Mouse (Mus musculus): Measurements from ENCODE around the gene Tfrc. TPM values are rescaled to one million over a fixed set of nuclear protein-coding genes. Genes with fewer than 3 reads are reported as not detected.

Gene Tfrc
- polyA plus RNA-seq, 2 experiments = 235 to 388 TPM

GRCm38 (mm10) chr16:32593283-32593805, 15.4 kb upstream of the Tfrc start:
- H3K4me3 ChIP-seq (ENCODE audit: insufficient read depth in 1 of 2, low read depth in 2 of 2, low read length in 2 of 2) = no peak overlapping the region
- H3K9me3 ChIP-seq (ENCODE audit: control insufficient read depth, low read length) = no peaks in the 10 kb centered on the region
- no peak overlapping the region for H3K9ac ChIP-seq (replicated peaks)
- H3K27ac ChIP-seq = no peak overlapping the region
- H3K4me1 ChIP-seq (replicated peaks; ENCODE audit: control insufficient read depth in 2 of 2, insufficient read depth in 2 of 2, low read length in 1 of 2) = peaks cover 7 to 14% of the 10 kb centered on the region in 2 experiments
- 75% methylated on average over 5 of the region's 5 CpGs for WGBS (ENCODE audit: insufficient replicate concordance)
- ATAC-seq (ENCODE audit: insufficient read depth) (no peak), DNase-seq (ENCODE audit: low read depth in 3 of 3, low spot score in 3 of 3) (no peak)
- TF ChIP-seq CTCF (IDR thresholded peaks at IDR 0.05; ENCODE audit: low read depth) (no peak), EP300 (IDR thresholded peaks at IDR 0.05; ENCODE audit: low read depth) (no peak)
- no peak overlapping the region for H3K4me2 ChIP-seq (ENCODE audit: low read depth)
- no peaks in the 10 kb centered on the region for H3K27me3 ChIP-seq (ENCODE audit: control insufficient read depth, insufficient read depth, low read length)
- no peaks in the 10 kb centered on the region for H3K36me3 ChIP-seq (replicated peaks; ENCODE audit: control insufficient read depth, insufficient read depth, low read depth)

DNA sequence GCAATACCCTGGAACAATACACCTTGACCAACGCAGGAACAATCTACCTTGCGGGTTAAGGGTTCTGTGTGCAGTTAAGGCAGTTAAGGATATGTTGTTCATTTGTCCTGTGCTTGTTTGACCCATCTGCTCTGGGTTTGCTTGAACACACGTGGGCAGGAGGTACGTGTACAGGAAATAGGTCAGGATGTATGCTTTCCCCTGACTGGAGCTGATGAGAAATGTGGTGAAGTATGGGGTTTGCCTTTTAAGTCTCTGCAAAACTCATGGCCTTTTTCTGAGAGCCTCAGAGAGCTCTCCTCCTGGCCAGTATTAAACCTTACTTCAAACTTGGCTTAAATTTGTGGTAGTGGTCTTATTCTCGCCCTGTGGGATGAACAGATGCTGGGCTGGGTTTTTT, 14.8 kb upstream of the Tfrc start:
- TF ChIP-seq EP300 (IDR thresholded peaks at IDR 0.05; ENCODE audit: low read depth) (no peak), CTCF (IDR thresholded peaks at IDR 0.05; ENCODE audit: low read depth) (no peak)
- no peak for DNase-seq (ENCODE audit: low read depth in 3 of 3, low spot score in 3 of 3)
- no peak overlapping the region for H3K4me2 ChIP-seq (ENCODE audit: low read depth)
- WGBS (ENCODE audit: insufficient replicate concordance) = 46% methylated on average over 5 of the region's 5 CpGs
- no peaks in the 10 kb centered on the region for H3K36me3 ChIP-seq (replicated peaks; ENCODE audit: control insufficient read depth, insufficient read depth, low read depth)
- H3K4me1 ChIP-seq (replicated peaks; ENCODE audit: control insufficient read depth in 2 of 2, insufficient read depth in 2 of 2, low read length in 1 of 2) = peaks cover 7 to 19% of the 10 kb centered on the region in 2 experiments
- H3K9ac ChIP-seq (replicated peaks) = no peak overlapping the region
- H3K9me3 ChIP-seq (ENCODE audit: control insufficient read depth, low read length) = no peaks in the 10 kb centered on the region
- no peak overlapping the region for H3K27ac ChIP-seq
- ATAC-seq (ENCODE audit: insufficient read depth) = no peak
- H3K4me3 ChIP-seq (ENCODE audit: insufficient read depth in 1 of 2, low read depth in 2 of 2, low read length in 2 of 2) = no peak overlapping the region
- no peaks in the 10 kb centered on the region for H3K27me3 ChIP-seq (ENCODE audit: control insufficient read depth, insufficient read depth, low read length)

- TF ChIP-seq EP300 (IDR thresholded peaks at IDR 0.05; ENCODE audit: low read depth) (no peak), CTCF (IDR thresholded peaks at IDR 0.05; ENCODE audit: low read depth) (no peak)
- H3K27me3 ChIP-seq (ENCODE audit: control insufficient read depth, insufficient read depth, low read length) = no peaks in the 10 kb centered on the region
- no peak overlapping the region for H3K27ac ChIP-seq
- ATAC-seq (ENCODE audit: insufficient read depth) = no peak
- no peak overlapping the region for H3K4me3 ChIP-seq (ENCODE audit: insufficient read depth in 1 of 2, low read depth in 2 of 2, low read length in 2 of 2)
- no peaks in the 10 kb centered on the region for H3K36me3 ChIP-seq (replicated peaks; ENCODE audit: control insufficient read depth, insufficient read depth, low read depth)
- 65% methylated on average over 5 of the region's 5 CpGs for WGBS (ENCODE audit: insufficient replicate concordance)
- H3K9ac ChIP-seq (replicated peaks) = no peak overlapping the region
- DNase-seq (ENCODE audit: low read depth in 3 of 3, low spot score in 3 of 3) = no peak
- H3K9me3 ChIP-seq (ENCODE audit: control insufficient read depth, low read length) = no peaks in the 10 kb centered on the region
- H3K4me1 ChIP-seq (replicated peaks; ENCODE audit: control insufficient read depth in 2 of 2, insufficient read depth in 2 of 2, low read length in 1 of 2) = peaks cover 7 to 21% of the 10 kb centered on the region in 2 experiments
- H3K4me2 ChIP-seq (ENCODE audit: low read depth) = no peak overlapping the region
Measured at GRCm38 (mm10) chr16:32594701-32595100, 14.0 kb upstream of the Tfrc start.

DNA sequence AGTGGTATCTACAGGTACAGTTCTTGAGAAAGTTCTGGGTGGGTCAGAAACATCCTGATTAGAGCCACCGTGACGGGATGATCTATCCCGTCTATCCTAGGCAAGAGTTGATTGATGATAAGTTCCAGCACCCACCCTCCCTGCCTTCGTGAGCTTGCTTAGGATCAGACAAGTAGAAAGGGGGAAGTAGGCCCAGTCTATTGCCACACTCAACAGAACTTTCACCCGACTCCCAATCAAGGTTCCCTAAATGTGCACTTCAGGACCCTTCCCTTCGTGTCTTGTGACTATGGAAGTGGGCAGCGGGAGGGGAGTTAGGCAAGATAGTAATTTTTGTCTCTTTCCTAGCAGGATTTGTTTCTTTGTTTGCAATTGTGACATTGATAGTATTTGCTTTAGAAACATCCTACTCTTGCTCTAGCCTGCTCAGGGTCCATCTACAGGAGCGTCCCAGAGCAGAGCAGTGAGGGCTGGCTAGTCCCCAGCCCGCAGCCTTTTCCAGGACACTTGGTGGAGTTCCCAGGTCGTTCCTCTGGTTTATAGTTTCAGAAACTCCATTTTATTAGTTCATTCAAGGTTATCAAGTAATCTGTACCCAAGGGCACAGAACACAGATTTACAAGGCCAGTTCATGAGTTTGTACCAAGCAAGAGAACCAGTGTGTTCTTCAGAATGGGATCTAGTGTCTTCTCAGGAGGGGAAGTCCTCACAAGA, 13.4 kb upstream of the Tfrc start:
- peaks cover 7 to 21% of the 10 kb centered on the region in 2 experiments for H3K4me1 ChIP-seq (replicated peaks; ENCODE audit: control insufficient read depth in 2 of 2, insufficient read depth in 2 of 2, low read length in 1 of 2)
- H3K27me3 ChIP-seq (ENCODE audit: control insufficient read depth, insufficient read depth, low read length) = no peaks in the 10 kb centered on the region
- H3K36me3 ChIP-seq (replicated peaks; ENCODE audit: control insufficient read depth, insufficient read depth, low read depth) = no peaks in the 10 kb centered on the region
- H3K27ac ChIP-seq = no peak overlapping the region
- no peak overlapping the region for H3K4me2 ChIP-seq (ENCODE audit: low read depth)
- 50% methylated on average over 10 of the region's 10 CpGs for WGBS (ENCODE audit: insufficient replicate concordance)
- H3K9me3 ChIP-seq (ENCODE audit: control insufficient read depth, low read length) = no peaks in the 10 kb centered on the region
- H3K4me3 ChIP-seq (ENCODE audit: insufficient read depth in 1 of 2, low read depth in 2 of 2, low read length in 2 of 2) = no peak overlapping the region
- DNase-seq (ENCODE audit: low read depth in 3 of 3, low spot score in 3 of 3) (no peak), ATAC-seq (ENCODE audit: insufficient read depth) (no peak)
- TF ChIP-seq EP300 (IDR thresholded peaks at IDR 0.05; ENCODE audit: low read depth) (no peak), CTCF (IDR thresholded peaks at IDR 0.05; ENCODE audit: low read depth) (no peak)
- H3K9ac ChIP-seq (replicated peaks) = no peak overlapping the region

DNA sequence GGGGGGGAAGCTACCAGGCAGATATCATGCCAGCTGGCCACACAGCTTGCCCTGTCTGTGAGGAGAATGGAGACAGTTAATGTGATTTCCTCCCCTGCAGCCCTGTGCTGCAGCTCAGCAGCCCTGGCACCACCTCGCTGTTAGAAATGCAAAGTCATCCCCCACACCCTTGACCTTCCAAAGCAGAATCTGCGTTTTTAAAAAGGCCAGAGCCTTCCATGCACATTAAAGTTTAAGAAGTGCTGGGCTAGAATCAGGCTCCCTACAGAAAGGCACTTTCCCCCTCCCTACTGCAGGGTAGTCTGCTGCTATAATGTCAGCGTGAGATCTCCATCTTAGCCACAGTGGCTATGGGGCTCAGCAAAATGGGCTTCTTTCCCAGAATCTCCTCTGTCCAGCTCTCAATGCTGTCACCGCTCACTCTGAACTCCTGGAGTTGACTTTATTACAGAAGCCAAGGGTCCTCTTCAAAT, 10.8 kb upstream of the Tfrc start:
- Histone ChIP-seq H3K9me3 (ENCODE audit: control insufficient read depth, low read length) (no peaks in the 10 kb centered on the region), H3K27me3 (ENCODE audit: control insufficient read depth, insufficient read depth, low read length) (no peaks in the 10 kb centered on the region), H3K27ac (peak overlapping the region; percentile 66), H3K4me2 (ENCODE audit: low read depth) (peak overlapping the region; percentile 45), H3K4me3 (ENCODE audit: insufficient read depth in 1 of 2, low read depth in 2 of 2, low read length in 2 of 2) (no peak overlapping the region), H3K36me3 (replicated peaks; ENCODE audit: control insufficient read depth, insufficient read depth, low read depth) (no peaks in the 10 kb centered on the region), H3K4me1 (replicated peaks; ENCODE audit: control insufficient read depth in 2 of 2, insufficient read depth in 2 of 2, low read length in 1 of 2) (peaks cover 7 to 21% of the 10 kb centered on the region in 2 experiments), H3K9ac (replicated peaks) (peak overlapping the region; percentile 48)
- peak in 2 of 3 experiments; percentile 39 to 41 for DNase-seq (ENCODE audit: low read depth in 3 of 3, low spot score in 3 of 3)
- TF ChIP-seq EP300 (IDR thresholded peaks at IDR 0.05; ENCODE audit: low read depth) (no peak), CTCF (IDR thresholded peaks at IDR 0.05; ENCODE audit: low read depth) (no peak)
- ATAC-seq (ENCODE audit: insufficient read depth) = peak; percentile 82
- 28% methylated on average over 4 of the region's 4 CpGs for WGBS (ENCODE audit: insufficient replicate concordance)

All from liver, embryonic 14.5 days (tissue).